Mouse (Mus musculus): ENCODE measurements around the gene Gpr141. TPM values are rescaled to one million over a fixed set of nuclear protein-coding genes. Genes with fewer than 3 reads are reported as not detected.
"Not testable (repeated sequence)": the region's sequence is repeated elsewhere in the genome, so short reads cannot be mapped to it uniquely, and the experiment has no call there.

Gene Gpr141
- total RNA-seq (2021), result 1 to 10 TPM in 1 of 2 experiments, under 1 TPM in 1; 0.70 to 1.1 TPM
- long read RNA-seq, experiment 1, partial matches to known transcripts, result 0 of 1 reads
- long read RNA-seq, experiment 1, other reads (novel, unspliced or antisense), result 0 of 1 reads
- long read RNA-seq, experiment 2, partial matches to known transcripts, result 1 of 2 reads
- long read RNA-seq, experiment 2, other reads (novel, unspliced or antisense), result 0 of 2 reads

DNA sequence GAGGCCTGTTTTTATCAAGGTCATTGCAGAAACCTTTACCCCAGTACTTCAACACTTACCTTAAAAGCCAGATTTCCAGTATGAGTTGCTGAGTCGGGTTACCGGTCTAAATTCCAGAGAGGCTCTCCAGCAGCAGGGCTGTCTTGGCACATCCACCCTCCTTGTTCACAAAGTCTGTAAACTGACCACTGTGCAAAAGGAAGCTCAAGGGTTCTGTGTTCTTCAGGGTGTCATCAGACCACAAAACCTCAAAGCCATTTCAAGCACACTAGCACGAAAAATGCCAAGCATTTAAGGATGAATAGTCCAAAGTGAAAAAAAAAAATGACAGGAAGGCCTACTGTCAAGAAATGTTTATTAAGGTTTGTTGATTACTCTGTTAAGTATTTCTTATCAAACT is at the start of gene Gpr141:
Gpr141 (minus strand) TSS at position 187 of the 400 bp plus-strand sequence.
- no peak for DNase-seq (ENCODE audit: low spot score in 2 of 2)

DNA sequence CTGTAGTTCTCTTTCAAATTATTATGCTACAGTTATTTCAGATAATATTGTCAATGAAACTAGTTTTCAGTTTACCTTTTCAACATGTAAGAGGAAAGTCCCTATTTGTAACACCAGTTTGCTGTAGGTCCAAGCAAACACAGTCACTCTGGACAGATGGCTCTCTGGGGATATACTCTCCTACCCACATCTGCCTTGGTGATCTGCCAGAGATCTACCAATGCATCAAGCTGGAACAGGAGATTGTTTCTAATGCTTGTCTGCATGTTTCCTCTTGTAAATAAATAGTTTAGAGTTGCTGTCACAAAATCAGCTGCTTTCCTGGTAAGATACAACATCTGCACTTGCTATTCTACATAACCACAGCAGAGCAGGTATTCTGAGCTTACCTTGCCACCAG is 40.2 kb upstream of the Gpr141 start:
- no peak for DNase-seq (ENCODE audit: low spot score in 2 of 2)

DNA sequence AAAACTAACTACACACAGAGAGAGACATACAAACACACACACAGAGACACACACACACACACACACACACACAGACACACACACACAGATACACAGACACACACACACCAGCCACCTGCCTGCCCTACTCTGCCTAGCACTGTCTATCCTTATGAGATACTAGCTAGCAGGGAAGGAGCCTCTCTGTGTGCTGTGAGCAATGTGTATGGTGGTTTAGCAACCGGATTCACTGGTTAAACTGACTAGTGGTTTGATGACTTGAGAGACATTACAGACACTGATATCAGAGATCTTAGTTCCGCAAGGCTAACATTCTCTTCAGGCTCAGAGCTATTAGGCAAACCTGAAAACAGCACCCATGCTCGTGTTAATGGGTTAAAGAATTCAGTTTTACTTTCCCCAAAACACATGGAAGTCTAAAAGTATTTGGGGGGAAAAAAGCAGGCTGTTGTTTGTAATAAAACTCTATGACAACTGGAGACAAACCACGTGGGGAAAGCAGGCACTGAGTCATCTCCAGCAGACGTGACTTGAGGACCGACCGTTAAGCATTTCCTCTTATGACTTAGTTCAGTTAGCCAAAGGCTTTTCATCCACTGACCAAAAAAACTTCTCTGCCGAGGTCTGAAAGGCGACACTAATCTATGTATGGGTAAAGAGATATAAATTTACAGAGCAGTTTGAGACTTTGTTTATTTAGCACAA is 30.7 kb upstream of the Gpr141 start:
- DNase-seq (ENCODE audit: low spot score in 2 of 2), result no peak

DNA sequence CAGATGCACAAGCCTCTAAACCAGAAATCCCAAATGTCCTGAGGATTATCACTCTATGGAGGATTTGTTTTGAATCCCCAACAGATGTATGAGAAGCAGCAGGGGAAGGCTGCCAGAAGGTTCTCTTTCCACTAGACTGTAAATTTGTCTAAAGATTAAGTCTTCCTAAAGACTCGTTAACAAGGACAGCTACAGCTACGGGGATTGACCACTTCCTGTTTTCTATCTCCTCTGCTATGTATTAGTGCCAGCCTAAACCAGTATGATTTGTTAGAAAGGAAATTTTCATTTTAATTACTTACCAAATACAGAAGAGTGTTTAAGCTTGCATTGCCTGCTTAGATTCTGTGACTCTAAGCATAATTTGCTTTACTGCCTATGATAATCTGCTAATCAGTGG is 30.0 kb upstream of the Gpr141 start:
- no peak for DNase-seq (ENCODE audit: low spot score in 2 of 2)

DNA sequence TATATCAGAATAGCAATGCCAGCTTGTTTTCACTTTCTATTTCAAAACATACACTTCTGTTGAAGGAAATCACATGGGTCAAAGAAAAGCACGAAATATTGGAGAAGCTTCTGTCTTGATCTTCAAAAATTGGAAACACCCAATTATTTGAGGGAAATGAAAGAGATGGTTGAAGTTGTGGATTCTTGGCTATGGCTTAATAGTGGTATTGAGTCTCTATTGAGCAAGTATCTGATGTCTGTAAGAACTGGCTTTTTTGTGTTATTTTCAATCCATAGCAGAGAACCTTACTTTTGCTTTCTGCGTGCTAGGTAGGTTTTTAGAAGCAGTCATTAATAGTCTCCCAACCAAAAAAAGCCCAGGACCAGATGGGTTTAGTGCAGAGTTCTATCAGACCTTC is 19.4 kb upstream of the Gpr141 start:
- no peak for DNase-seq (ENCODE audit: low spot score in 2 of 2)

DNA sequence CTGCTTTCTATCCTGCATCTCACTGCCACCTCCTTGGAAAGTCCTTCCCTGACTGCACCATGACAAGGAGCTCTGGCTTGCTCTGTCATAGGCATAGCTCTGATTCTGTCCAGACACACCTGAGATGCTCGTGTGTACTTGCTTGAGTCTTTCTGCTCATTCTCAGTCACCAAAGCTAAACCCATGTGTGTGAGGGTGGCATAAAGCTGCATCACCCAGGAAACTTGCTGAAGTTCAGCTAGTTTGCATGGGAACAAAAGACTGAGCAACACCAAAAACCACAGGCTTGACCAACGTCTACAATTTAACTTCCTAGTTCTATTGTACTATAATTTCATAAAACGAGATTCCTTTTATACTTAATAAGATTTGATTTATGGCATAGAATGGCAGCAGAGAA is 18.6 kb upstream of the Gpr141 start:
- DNase-seq (ENCODE audit: low spot score in 2 of 2), result no peak

DNA sequence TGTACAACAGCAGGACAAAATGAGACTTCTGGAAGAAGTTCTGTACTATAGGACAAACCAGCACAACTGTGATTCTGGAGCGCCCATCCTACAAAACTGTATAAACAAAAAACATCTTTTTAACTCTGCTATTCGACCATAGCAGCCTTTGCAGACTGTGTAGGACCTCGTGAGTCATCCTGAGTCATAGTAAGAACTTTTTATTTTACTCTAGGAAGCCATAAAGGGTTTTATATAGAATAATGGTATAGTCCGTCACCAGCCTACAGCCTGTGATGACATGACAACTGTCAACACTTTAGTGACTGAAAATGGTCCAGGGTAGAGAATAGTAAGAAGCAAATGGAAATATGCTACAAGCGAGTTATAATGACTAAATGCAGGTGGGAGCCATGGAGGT is 17.6 kb upstream of the Gpr141 start:
- DNase-seq (ENCODE audit: low spot score in 2 of 2), result no peak

DNA sequence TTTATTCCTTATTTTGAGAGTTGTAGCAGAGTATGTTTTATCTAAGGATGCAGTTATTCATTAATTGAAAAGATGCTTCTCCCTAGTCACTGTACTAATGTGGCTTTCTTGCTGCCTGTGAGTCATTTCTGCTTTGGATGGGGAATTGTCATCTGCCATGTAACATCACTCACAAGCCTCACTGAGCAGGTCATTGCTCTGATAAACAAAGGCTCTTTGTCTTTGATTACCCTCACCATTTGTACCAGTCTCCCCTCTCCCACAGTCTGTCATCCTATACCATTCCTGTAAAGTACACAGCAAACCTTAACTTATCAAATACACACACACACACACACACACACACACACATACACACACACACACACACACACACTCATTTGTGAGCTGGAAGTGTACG is 16.1 kb upstream of the Gpr141 start:
- no peak for DNase-seq (ENCODE audit: low spot score in 2 of 2)

DNA sequence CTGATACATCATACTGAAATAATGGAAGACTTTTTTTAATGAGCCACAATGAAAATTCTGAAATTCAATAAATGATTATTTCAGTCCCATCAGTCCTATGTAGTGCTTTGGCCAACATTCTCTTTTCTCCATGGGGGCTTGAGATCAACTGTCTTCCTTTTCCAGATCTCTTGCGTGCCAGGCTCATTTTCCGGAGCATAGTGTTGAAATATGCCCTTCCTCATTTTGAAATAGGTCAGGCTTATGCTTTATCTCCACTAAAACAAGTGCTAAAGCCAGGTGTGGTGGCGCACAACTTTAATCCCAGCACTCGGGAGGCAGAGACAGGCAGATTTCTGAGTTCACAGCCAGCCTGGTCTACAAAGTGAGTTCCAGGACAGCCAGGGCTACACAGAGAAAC is 6.5 kb upstream of the Gpr141 start:
- DNase-seq (ENCODE audit: low spot score in 2 of 2), result no peak

DNA sequence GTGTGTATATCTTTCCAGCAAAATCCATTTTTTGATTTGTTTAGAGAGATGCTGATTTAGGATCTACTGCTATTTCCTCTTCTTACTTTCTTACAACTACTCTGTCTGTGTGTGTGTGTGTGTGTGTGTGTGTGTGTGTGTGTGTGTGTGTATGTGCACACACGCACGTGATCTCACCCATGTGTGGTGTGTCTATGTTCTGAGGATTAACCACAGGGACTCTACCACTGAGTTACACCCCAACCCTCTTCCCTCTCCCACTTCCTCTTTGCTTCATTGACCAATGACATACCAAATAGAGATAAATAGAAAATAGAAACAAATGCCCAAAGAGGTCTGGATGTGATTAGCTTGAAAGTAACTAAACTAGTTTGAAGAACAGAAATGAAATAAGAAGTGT is 4.0 kb upstream of the Gpr141 start:
- DNase-seq (ENCODE audit: low spot score in 2 of 2), result no peak

DNA sequence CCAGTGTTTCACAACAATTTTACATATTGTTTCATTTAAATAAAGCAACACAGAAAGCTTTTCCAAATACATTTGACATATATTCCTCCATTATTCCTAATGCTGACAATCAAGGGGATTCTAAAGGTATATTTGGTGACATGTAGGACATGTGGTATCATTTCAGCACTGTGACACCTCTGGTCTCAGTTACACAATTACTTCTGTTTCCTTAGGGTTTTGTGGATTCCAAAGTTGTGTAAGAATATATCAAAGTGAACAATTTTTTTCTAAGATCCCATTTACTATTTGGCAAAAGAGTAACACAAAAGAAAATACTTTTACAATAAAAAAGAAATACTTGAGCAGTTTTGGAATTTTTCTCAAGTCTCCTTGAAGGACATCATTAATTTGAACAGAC is 2.4 kb downstream of the Gpr141 start:
- no peak for DNase-seq (ENCODE audit: low spot score in 2 of 2)

DNA sequence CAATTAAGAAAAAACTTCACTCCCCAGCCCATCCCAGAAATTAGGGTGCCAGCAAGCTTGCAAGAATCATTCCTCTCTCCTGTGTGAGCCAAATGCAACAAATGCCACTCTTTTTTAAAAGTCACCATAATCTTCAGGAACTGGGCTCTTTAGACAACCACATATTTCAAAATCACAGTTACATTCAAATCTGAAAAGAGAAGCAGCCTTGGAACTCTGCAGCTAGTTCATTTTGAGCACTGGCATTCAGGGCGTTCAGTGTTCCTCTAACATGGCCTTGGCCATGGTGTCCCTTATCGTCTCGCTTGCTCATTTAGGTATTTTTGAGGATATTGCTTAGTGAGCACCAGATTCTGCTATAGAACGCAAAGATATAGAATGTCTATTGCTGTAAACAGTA is 4.1 kb downstream of the Gpr141 start:
- DNase-seq (ENCODE audit: low spot score in 2 of 2), result no peak

DNA sequence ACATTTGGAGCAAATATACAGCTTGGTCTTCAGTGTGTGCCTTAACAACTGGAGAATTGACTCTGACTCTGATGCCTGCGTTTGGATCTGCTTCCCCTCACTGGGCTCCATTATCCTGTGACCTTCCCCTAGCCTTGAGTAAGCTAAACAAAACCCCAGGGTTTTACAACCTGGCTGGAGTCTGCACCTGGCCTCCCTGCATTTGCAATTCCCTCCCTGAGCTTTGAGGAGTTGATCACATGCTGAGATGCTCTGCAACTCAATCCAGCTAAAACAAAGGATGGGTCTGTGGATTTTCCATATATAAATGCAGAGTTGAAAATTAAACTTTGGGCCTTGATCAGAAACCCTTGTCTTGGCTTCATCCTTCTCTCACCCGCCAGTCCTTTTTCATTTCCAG is 4.8 kb downstream of the Gpr141 start:
- no peak for DNase-seq (ENCODE audit: low spot score in 2 of 2)

DNA sequence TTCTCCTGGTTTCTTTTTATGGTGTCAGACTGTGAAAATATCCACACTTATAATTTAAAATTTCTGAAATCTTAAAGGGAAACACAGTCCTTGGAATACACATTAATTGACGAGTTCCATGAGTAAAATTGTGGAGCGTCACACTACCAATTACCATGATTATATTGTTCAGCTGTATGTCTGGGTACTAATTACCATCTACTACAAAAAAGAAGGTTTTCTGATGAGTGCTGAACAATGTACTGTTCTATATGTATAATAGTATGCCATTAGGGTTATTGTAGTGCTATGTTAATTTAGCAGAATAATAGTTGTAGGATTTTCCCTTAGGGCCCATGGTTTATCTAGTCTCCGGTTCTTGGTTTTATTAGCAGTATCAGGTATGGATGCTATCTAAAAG is 29.1 kb downstream of the Gpr141 start:
- DNase-seq (ENCODE audit: low spot score in 2 of 2), result no peak

DNA sequence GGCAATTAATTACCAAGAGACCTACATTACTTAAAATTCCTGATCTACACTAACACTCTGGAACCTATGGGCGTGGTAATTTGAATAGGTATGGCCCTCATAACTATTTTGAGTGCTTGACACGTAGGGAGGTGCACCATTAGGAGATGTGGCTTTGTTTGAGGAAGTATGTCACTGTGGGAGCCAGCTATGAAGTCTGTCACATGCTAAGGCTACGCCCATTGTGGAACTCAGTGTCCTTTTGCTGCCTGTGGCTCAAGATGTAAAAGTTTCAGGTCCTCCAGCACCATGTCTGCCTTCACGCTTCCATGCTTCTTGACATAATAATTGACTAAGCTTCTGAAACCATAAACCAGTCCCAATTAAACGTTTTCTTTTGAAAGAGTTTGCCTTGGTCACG is 29.6 kb downstream of the Gpr141 start:
- no peak for DNase-seq (ENCODE audit: low spot score in 2 of 2)

DNA sequence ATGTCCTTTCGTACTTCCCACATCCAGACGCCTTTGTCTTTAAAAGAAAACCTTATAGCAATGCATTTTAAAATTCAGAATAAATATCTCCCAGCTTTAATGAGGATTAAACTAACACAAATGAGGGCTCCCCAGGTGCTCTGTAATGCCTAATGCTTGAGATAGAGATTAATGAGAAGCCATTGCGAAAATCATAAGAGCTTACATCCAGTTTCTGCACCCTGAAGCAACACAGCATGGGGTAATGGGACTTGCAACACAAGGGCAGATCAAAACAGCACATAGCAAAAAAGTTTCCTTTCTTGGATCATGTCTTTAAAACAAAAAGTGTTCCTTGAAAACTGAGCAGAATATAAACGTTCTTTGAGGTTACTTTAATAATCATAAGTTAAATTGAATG is 30.3 kb downstream of the Gpr141 start:
- no peak for DNase-seq (ENCODE audit: low spot score in 2 of 2)

DNA sequence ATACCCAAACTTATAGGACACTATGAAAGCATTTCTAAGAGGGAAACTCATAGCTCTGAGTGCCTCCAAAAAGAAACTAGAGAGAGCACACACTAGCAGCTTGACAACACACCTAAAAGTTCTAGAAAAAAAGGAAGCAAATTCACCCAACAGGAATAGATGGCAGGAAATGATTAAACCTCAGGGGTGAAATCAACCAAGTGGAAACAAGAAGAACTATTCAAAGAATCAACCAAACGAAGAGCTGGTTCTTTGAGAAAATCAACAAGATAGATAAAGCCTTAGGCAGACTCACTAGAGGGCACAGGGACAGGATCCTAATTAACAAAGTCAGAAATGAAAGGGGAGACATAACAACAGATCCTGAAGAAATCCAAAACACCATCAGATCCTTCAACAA is 36.1 kb downstream of the Gpr141 start:
- not testable (repeated sequence) for DNase-seq (ENCODE audit: low spot score in 2 of 2)

DNA sequence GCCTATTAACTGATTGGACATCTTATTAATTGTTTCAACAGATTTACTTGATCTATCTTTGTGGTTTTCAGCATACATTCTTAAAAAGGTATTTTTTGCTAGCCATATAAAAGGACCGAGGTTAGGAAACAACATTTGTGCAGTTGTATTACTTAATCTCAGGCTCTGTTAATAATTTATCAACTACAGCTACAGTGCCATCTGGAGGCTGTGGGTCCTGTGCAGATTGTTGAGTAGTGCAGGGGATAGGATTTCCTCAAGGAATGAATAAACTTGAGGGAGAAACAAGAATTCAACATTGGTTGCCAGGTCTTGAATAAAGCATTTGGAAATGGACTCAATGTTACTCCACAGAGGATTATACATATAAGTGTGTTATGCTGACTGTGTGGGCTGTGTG is 53.9 kb downstream of the Gpr141 start:
- no peak for DNase-seq (ENCODE audit: low spot score in 2 of 2)

DNA sequence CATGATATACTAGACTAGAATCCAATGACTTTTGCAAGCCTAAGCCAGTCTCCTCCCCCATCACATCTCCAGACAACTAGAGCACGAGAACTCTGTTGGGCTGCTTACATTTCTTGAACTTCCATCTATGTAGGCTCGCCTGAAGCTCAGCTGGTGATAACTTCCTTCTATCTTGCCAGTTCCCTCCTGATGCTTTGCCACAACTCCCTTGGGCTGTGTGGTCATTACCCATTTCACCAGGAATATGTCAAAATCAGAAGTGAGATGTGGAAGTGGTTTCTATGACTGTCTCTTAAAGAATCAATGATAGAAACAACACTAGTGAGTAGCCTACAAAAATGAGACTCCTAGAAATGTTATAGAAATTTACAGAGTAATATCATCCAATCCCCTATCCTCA is 56.9 kb downstream of the Gpr141 start:
- DNase-seq (ENCODE audit: low spot score in 2 of 2), result no peak

DNA sequence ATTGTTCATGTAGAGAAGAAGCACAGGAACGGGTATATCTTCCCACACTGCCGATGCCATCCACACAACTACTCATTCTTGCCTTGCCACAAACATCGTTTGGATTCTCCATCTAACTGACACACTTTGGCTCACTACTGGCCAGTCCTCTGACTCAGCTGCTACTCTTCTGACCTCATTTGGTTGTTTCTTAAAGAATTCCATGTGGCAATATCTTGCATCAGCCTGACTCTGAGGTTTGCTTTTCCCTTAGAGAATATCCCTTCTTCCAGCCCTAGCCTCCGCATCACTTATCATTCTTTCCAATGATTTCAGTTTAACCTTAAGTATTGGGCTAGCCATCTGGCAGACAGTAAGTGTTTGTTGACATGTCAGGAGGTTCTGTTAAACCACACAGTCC is 59.8 kb downstream of the Gpr141 start:
- no peak for DNase-seq (ENCODE audit: low spot score in 2 of 2)

DNA sequence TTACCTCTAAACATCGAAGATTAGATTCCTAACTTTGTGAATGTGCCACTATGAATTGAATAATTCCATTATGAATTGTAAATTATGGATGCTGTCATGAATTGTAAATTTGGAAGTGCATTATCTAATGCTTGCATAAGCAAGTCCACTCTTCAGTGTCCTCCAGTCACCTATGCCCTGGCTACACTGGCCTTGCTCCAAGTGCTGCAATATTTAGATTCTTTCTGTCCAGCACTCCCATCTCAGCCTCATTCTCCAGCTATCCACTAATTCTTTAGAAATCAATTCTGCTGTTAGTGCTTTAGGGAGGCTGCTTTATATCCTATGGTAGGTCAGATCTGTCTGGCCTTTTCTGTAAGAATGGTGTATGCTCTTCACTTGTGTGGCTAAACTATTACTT is 60.8 kb downstream of the Gpr141 start:
- no peak for DNase-seq (ENCODE audit: low spot score in 2 of 2)

DNA sequence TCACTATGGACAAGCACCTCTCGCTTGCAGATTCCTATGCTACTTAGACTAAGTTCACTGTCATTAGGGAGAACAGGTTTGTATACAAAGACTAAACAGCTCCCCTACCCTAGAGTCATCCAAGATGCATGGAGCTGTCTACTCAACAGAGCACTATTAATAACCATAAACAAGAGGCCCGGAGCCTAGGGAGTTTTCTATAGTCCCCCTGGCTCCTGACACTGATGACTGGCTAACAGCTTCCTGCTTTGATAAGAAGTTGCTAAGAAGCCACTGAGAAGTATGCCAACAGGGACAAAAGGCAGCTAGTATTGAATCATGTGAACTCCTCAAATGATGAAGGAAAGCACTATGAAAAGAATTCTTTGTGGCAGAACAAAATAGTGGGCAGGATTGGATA is 78.3 kb downstream of the Gpr141 start:
- no peak for DNase-seq (ENCODE audit: low spot score in 2 of 2)

DNA sequence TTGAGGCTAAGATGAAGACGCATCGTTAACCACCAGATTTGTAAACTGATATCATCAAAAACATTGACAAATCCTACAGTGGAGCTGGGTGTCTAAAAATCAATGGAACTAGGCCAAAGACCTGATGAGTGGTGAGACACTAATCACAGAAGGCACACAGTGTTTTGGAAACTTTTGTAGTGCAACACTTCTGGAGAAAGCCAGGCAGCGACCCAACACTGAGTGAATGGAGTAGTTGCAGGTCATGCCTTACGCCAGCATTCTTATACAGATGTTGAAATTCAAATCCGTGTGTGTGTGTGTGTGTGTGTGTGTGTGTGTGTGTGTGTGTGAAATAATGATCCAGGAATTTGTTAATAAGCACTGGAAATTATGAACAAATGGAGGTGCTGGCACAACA is 79.5 kb downstream of the Gpr141 start:
- no peak for DNase-seq (ENCODE audit: low spot score in 2 of 2)

All from adrenal gland, adult 18-20 months (tissue).